Mouse (Mus musculus) liver, embryonic 14.5 days (tissue): ENCODE measurements at regions not wholly inside any gene's neighbourhood (a gene's known extent, or its start where the extent isn't known, plus 50 kb on each side); places are given as distances from the start of the nearest gene placed in this dataset.

Experiments used
- CTCF ChIP-seq: IDR thresholded peaks from 2 replicates; pipeline ENCODE4 v1.5.1; 2016; ENCODE audit warnings: antibody characterized with exemption, low read depth, control low read depth
- EP300 ChIP-seq: IDR thresholded peaks from 2 replicates; pipeline ENCODE4 v1.6.1; 2016; ENCODE audit warnings: antibody characterized with exemption, low read depth

DNA sequence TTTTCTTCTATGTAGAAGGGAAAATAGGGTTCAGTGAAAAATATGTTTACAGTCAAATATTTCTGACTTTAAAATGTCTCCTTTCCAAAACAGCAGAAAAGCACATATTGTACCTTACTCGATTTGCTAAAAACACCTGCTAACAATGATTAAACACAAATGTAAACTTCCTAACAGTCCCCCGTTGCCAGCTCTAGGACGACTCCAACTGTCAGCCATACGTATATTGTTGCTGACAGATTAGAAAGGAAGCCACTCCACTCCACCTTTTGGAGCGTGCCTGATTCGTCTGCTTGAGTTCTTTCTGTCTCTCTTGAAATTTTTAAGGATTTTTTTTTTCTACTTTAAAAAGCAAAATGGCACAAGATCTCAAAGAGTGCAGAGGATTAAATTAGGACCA, 105.8 kb downstream of the Rab11fip2 start:
- TF ChIP-seq CTCF (no peak), EP300 (no peak)
